ENCODE assay signal across 13 mouse cellular contexts in the genomic region with DNA sequence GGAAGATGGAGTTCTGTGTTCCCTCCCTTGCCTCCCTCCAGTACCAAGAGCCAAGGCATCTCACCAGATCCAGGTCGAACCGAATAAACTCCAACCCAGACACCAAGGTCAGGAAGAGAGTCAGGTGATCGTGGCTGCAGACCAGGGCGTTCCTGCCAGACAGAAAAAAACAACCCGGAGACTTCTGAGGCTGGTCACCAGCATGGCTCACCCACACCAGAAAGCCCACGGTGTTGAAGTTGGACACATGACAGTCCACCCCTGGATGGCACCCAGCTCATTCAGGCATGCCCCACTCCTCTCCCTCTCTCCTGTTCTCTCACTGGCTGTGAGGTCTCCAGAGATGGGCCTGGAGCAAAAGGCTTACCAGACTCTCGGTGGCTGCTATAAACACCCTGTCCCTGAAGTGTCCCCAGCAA. TPM values are rescaled to one million over a fixed set of nuclear protein-coding genes. Genes with fewer than 3 reads are reported as not detected.
DNase-seq lines count a peak whose midpoint lies in the region; ATAC-seq lines count a peak whose summit lies in the region.
"Had no signal": no experiment of that assay in that cellular context is flagged by ENCODE, and none has a peak within 500 bp of the region (broad histone marks: within the 10 kb centered on the region; RNA-seq: fewer than 3 reads in every experiment).

No protein-coding gene starts in this region.

- WGBS in lung, embryonic 16.5 days: 80% methylated on average over 7 of the region's 7 CpGs
- 75% methylated on average over 7 of the region's 7 CpGs for WGBS in heart, embryonic 16.5 days
- WGBS in midbrain, embryonic 15.5 days: 85% methylated on average over 7 of the region's 7 CpGs

- peaks cover 19% of the 10 kb centered on the region for H3K36me3 ChIP-seq in lung, embryonic 16.5 days (ENCODE audit: control insufficient read depth, insufficient read depth, low read length)
- H3K36me3 ChIP-seq in heart, embryonic 16.5 days (ENCODE audit: control insufficient read depth, insufficient read depth): peaks cover 39% of the 10 kb centered on the region
- peaks cover 19% of the 10 kb centered on the region for H3K36me3 ChIP-seq in midbrain, embryonic 15.5 days (replicated peaks)

- no peaks in the 10 kb centered on the region for H3K27me3 ChIP-seq in lung, embryonic 16.5 days (ENCODE audit: control insufficient read depth, insufficient read depth, low read depth, low read length)
- no peaks in the 10 kb centered on the region for H3K27me3 ChIP-seq in heart, embryonic 16.5 days (ENCODE audit: control insufficient read depth, insufficient read depth, low read length)
- H3K27me3 ChIP-seq in midbrain, embryonic 15.5 days (replicated peaks): no peaks in the 10 kb centered on the region
- H3K27me3 ChIP-seq: forebrain, embryonic 15.5 days had no signal

- no peak overlapping the region for H3K9ac ChIP-seq in lung, embryonic 16.5 days (ENCODE audit: low read length)
- peak overlapping the region; percentile 68 for H3K9ac ChIP-seq in heart, embryonic 16.5 days (ENCODE audit: low read length)
- no peak overlapping the region for H3K9ac ChIP-seq in midbrain, embryonic 15.5 days
- H3K9ac ChIP-seq: forebrain, embryonic 15.5 days; liver, embryonic 14.5 days had no signal

- no peak for DNase-seq in frontal cortex, postnatal 25 days (ENCODE audit: low spot score in 2 of 2)
- no peak for DNase-seq in lung, postnatal 36 days
- DNase-seq in skeletal muscle tissue, adult 2 months (ENCODE audit: low read depth, low spot score): peak; percentile 52
- no peak for DNase-seq in embryo, embryonic 10.5 days (ENCODE audit: low spot score)
- DNase-seq: B cell, adult 2 months had no signal

- ATAC-seq in frontal cortex, adult (ENCODE audit: low TSS enrichment): 0 out of 2 replicates have a peak, but pooled peaks have one; percentile 18
- ATAC-seq in lung, embryonic 16.5 days (ENCODE audit: low read depth): peak; percentile 10; the same call in 1 of the 2 replicates
- ATAC-seq in heart, embryonic 16.5 days (replicated peaks; ENCODE audit: extremely low read depth, insufficient read depth, low FRiP score): no peak
- no peak for ATAC-seq in midbrain, embryonic 15.5 days (replicated peaks)
- ATAC-seq: forebrain, embryonic 15.5 days; hindbrain, embryonic 16.5 days had no signal

- H3K4me2 ChIP-seq in lung, embryonic 16.5 days (ENCODE audit: low read depth, low read length): no peak overlapping the region
- no peak overlapping the region for H3K4me2 ChIP-seq in heart, embryonic 16.5 days (ENCODE audit: low read depth, low read length)
- H3K4me2 ChIP-seq in midbrain, embryonic 15.5 days: no peak overlapping the region
- H3K4me2 ChIP-seq: forebrain, embryonic 15.5 days had no signal

- no peak overlapping the region for H3K27ac ChIP-seq in lung, embryonic 16.5 days (ENCODE audit: low read length)
- peak overlapping the region; percentile 99 for H3K27ac ChIP-seq in heart, embryonic 16.5 days (ENCODE audit: low read length)
- no peak overlapping the region for H3K27ac ChIP-seq in midbrain, embryonic 15.5 days
- H3K27ac ChIP-seq: forebrain, embryonic 15.5 days; liver, embryonic 14.5 days had no signal

- peaks cover 21% of the 10 kb centered on the region; the same call in 1 of the 2 replicates for H3K4me1 ChIP-seq in lung, embryonic 16.5 days (replicated peaks; ENCODE audit: control insufficient read depth, insufficient read depth, low read length)
- H3K4me1 ChIP-seq in heart, embryonic 16.5 days (ENCODE audit: control insufficient read depth, insufficient read depth, low read length): peaks cover 29% of the 10 kb centered on the region
- H3K4me1 ChIP-seq in midbrain, embryonic 15.5 days: peaks cover 7% of the 10 kb centered on the region; the same call in 1 of the 2 replicates

- no peak overlapping the region for H3K4me3 ChIP-seq in lung, embryonic 16.5 days (ENCODE audit: low read length)
- H3K4me3 ChIP-seq in heart, embryonic 16.5 days (ENCODE audit: low read length): no peak overlapping the region
- no peak overlapping the region for H3K4me3 ChIP-seq in midbrain, embryonic 15.5 days
- H3K4me3 ChIP-seq: forebrain, embryonic 15.5 days had no signal

- H3K9me3 ChIP-seq in lung, embryonic 16.5 days (ENCODE audit: control insufficient read depth, low read length): no peaks in the 10 kb centered on the region
- no peaks in the 10 kb centered on the region for H3K9me3 ChIP-seq in heart, embryonic 16.5 days (replicated peaks; ENCODE audit: control insufficient read depth, low read length)
- H3K9me3 ChIP-seq in midbrain, embryonic 15.5 days: no peaks in the 10 kb centered on the region
- H3K9me3 ChIP-seq: forebrain, embryonic 15.5 days had no signal

RNA-seq across cellular contexts. Expression of a gene that starts 17.7 kb away (rescaled TPM):
- polyA plus RNA-seq in lung, embryonic 16.5 days (2015; fragmentation: Nextera tagmentation; extraction: Ambion mirVana): 0.18 and 0.20 TPM in 2 replicates
- 1.3 TPM in 2 replicates for polyA plus RNA-seq in heart, embryonic 16.5 days (2015; fragmentation: Nextera tagmentation; extraction: Ambion mirVana)
- polyA plus RNA-seq in midbrain, embryonic 15.5 days (2015; fragmentation: Nextera tagmentation; extraction: Ambion mirVana): 0.26 and 0.61 TPM in 2 replicates

RNA-seq across cellular contexts. Expression of a gene that starts 22.9 kb away (rescaled TPM):
- polyA plus RNA-seq in lung, embryonic 16.5 days (2015; fragmentation: Nextera tagmentation; extraction: Ambion mirVana): 0.99 and 1.1 TPM in 2 replicates
- 1.1 and 1.7 TPM in 2 replicates for polyA plus RNA-seq in heart, embryonic 16.5 days (2015; fragmentation: Nextera tagmentation; extraction: Ambion mirVana)
- 0.32 and 0.65 TPM in 2 replicates for polyA plus RNA-seq in midbrain, embryonic 15.5 days (2015; fragmentation: Nextera tagmentation; extraction: Ambion mirVana)

RNA-seq across cellular contexts. Expression of a gene that starts 23.3 kb away (rescaled TPM):
- polyA plus RNA-seq in lung, embryonic 16.5 days (2015; fragmentation: Nextera tagmentation; extraction: Ambion mirVana): 5.7 and 6.9 TPM in 2 replicates
- 4.9 and 6.2 TPM in 2 replicates for polyA plus RNA-seq in heart, embryonic 16.5 days (2015; fragmentation: Nextera tagmentation; extraction: Ambion mirVana)
- 9.7 and 10.7 TPM in 2 replicates for polyA plus RNA-seq in midbrain, embryonic 15.5 days (2015; fragmentation: Nextera tagmentation; extraction: Ambion mirVana)

RNA-seq across cellular contexts. Expression of a gene that starts 35.5 kb away (rescaled TPM):
- 71.4 and 76.1 TPM in 2 replicates for polyA plus RNA-seq in lung, embryonic 16.5 days (2015; fragmentation: Nextera tagmentation; extraction: Ambion mirVana)
- 46.9 and 49.7 TPM in 2 replicates for polyA plus RNA-seq in heart, embryonic 16.5 days (2015; fragmentation: Nextera tagmentation; extraction: Ambion mirVana)
- polyA plus RNA-seq in midbrain, embryonic 15.5 days (2015; fragmentation: Nextera tagmentation; extraction: Ambion mirVana): 35.2 and 41.0 TPM in 2 replicates

RNA-seq across cellular contexts. Expression of a gene that starts 44.0 kb away (rescaled TPM):
- polyA plus RNA-seq in lung, embryonic 16.5 days (2015; fragmentation: Nextera tagmentation; extraction: Ambion mirVana): not detected in 2 replicates
- polyA plus RNA-seq in heart, embryonic 16.5 days (2015; fragmentation: Nextera tagmentation; extraction: Ambion mirVana): 0.21 TPM in 1 of 2 replicates, not detected in the other
- polyA plus RNA-seq in midbrain, embryonic 15.5 days (2015; fragmentation: Nextera tagmentation; extraction: Ambion mirVana): 0.49 and 0.53 TPM in 2 replicates
- polyA plus RNA-seq: forebrain, embryonic 15.5 days; hindbrain, embryonic 16.5 days; midbrain, postnatal 0 days had no signal

Comparison
In these comparisons a context has a peak if more than half of its experiments do, and no peak if none do; other contexts are left out.
1. ATAC-seq: peak in frontal cortex, adult (single experiment) and lung, embryonic 16.5 days (single experiment); none in heart, embryonic 16.5 days (single experiment) and midbrain, embryonic 15.5 days (single experiment).